Mouse (Mus musculus): ENCODE data around the gene Rhbdd1.

Rhbdd1 gene

DNA sequence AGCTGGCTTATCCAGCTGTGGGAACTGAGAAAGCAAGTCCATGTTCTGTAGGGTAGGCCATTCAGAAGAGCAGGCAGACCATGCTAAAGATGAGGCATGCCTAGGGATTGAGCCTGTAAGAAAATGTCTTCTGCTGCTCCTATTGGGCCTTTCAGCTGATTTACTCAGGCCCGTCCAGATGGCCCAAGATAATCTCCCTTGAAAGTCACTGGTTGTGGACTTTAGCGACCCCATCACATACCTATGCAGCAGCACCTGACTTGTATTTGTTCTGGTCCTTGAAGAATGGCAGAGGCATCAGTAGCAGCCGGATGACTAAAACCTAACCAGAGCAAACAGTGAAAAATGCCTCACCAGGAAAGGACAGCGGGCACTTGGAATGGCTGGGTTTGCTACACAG is 99.4 kb downstream of the Rhbdd1 start:
- DNase-seq (ENCODE audit: inconsistent age in 2 of 2, low spot score in 1 of 2): no peak

DNA sequence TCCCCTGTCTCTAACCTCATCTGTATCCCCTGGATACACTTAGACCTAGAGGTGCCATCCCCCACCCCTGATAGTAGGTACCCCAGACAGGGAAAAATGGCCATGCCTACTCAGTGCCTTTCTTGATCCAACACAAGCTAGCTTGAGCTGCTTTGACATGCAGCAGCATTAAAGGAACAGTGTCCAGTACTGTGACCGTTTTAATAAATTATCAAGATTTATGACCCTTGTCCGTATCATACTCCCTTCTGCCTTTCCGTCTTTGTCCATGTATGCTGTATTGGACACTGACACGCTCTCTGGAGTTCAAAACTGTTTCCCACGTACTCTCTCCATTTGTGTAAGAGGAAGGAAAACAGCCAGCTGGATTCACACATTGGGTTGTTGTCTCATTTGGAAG is 111.5 kb downstream of the Rhbdd1 start:
- no peak for DNase-seq (ENCODE audit: inconsistent age in 2 of 2, low spot score in 1 of 2)

DNA sequence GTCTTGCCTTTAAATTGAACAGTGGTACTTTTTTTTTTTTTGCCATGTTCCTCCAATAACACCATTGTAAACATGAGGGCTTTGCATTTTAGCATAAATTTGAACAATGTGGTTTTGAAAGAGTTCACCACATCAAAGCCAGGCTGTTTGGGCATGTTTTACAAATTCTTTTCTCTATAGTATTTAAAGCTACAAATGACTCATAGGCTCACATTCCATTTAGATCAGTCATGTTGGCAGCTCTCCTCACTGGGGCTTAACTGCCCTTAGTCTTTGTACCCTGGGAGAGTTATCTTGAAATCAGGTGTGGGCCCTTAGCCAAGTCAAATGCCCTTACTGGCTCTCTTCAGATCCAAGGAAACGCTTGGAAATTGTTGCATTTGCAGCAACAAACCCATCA is 112.8 kb downstream of the Rhbdd1 start:
- peak; percentile 73 to 92 for DNase-seq (ENCODE audit: inconsistent age in 2 of 2, low spot score in 1 of 2)

- DNase-seq (ENCODE audit: inconsistent age in 2 of 2, low spot score in 1 of 2): peak; percentile 58 to 86
Observed at GRCm38 (mm10) chr1:82432919-82433648, 116.8 kb downstream of the Rhbdd1 start.

DNA sequence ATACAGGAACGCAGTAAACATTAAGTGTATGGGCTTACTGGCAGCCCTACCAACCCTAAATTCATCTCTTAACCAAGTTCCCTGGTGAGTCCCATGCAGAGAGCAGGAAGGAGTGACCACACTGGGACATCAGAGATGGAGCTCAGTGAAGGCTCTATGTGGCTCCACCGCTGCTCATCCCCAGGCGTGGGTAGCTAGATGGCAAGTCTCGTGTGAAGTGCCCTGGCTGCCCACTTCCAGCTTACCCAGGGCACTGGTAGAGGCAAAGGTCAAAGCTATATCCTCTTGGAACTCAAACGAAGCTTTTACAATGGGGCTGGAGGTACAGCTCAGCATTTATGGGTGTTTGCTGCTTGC is 117.4 kb downstream of the Rhbdd1 start:
- no peak for DNase-seq (ENCODE audit: inconsistent age in 2 of 2, low spot score in 1 of 2)

DNA sequence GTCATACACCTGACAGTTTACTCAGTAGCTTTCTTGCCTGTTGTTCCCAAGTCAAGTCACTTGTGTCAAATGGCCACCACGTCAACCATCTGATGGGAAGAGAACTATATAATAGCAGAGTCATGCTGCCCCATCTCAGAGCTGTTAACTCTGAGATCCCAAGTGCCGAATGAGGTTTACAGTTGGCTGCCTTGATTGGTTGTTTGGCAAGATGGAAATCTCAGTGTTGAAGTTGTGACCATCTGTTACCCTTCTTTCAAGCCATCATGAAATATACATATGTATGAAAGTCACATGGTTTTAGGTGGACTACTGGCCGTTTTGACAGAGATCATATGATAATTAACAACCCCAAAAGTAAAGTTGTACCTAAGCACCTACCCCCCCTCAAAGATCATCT is 121.0 kb downstream of the Rhbdd1 start:
- no peak for DNase-seq (ENCODE audit: inconsistent age in 2 of 2, low spot score in 1 of 2)

- no peak for DNase-seq (ENCODE audit: inconsistent age in 2 of 2, low spot score in 1 of 2)
Observed at GRCm38 (mm10) chr1:82440123-82440522, 123.9 kb downstream of the Rhbdd1 start.

DNA sequence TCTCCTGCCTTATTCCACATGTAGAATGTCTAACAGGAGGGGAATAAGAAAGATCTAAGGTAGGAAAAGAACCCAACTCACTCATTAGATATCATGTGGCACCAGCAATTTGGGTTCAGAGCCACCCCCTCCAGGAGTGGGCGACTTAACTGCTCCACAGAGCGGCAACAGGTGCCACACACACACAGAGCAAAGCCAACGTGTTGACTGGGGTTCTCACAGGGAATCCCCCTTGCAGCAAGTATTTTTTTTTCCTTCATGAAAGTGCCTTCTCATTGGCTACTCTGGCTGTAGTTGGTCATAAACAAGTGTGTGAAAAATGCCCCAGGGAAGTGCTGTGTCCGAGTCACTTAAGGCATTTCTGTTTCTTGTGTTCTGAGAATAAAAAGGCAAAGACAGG is 127.3 kb downstream of the Rhbdd1 start:
- no peak for DNase-seq (ENCODE audit: inconsistent age in 2 of 2, low spot score in 1 of 2)

DNA sequence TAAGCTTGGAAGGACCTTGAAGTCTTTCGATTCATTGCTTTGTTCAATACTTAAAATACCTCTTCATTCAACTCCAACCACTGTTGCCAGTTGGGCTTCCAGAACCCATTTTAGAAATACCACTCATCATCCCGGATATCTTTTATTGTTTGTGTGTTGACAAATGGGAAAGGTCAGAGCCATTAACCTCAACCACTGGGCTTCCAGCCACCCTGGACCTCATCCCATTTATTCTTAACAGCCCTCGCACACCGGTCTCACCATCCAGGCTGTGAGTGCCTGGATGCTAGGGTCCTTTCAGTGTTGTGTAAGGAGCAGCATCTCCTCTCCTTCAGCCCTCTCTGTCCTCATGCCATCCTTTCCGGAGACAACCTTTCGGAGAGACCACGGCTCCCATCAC is 129.8 kb downstream of the Rhbdd1 start:
- DNase-seq (ENCODE audit: inconsistent age in 2 of 2, low spot score in 1 of 2): peak in 1 of 2 experiments; percentile 55

DNA sequence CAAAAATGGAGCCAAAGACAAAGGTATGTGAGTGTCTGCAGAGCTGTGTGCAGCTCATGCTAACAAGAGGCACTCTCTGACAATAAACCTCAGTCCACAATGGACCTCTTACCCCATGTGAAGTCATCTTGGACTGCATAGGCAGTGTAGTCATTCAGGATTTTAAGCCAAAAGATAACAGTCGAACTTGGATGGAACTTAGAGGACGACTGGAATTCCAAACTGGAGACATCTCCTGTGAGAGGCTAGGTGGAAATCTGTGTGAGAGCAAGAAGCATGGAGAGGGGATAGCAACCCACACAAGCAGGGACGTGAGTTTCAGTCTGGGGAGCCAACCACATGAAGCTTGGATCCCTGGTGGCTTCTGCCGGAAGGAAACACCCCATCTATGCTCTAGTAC is 133.6 kb downstream of the Rhbdd1 start:
- no peak for DNase-seq (ENCODE audit: inconsistent age in 2 of 2, low spot score in 1 of 2)

DNA sequence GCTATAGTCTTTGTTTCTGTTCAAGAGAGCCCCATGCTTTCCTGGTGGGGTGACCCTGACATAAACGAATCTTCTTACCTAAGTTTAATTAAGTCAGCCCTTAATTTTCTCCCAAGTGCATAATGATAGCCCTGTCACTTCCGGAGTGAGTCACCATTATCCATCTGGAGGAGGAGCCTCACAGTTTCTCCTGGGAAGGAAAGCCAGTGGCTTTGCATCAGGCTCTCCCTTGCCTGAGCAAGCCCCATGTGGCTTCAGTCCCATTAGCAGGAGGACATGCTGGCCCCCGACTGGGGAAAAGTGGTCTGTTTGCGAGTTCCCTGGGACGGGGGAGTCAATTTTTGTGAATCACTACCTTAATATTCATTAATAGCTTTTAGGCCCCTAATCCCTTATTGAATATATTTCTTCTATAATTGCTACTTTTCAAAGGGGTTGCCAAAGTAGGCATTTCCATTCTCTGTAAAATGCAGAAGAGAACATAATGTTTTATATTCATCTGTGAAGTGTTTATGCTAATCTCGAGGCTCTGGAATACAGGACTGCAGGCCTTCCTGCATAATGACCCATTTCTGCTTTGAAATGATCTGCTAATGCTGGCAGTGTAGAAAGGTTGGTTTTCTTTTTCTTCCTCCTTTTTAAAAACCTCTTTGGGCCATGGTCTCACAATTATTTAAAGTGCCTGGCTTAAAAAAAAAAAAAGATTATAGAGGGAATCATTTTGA is 135.8 kb downstream of the Rhbdd1 start:
- DNase-seq (ENCODE audit: inconsistent age in 2 of 2, low spot score in 1 of 2): no peak

GRCm38 (mm10) chr1:82454031-82454430 is 137.8 kb downstream of the Rhbdd1 start:
- DNase-seq (ENCODE audit: inconsistent age in 2 of 2, low spot score in 1 of 2): no peak

- no peak for DNase-seq (ENCODE audit: inconsistent age in 2 of 2, low spot score in 1 of 2)
Observed at GRCm38 (mm10) chr1:82459350-82459749, 143.1 kb downstream of the Rhbdd1 start.

DNA sequence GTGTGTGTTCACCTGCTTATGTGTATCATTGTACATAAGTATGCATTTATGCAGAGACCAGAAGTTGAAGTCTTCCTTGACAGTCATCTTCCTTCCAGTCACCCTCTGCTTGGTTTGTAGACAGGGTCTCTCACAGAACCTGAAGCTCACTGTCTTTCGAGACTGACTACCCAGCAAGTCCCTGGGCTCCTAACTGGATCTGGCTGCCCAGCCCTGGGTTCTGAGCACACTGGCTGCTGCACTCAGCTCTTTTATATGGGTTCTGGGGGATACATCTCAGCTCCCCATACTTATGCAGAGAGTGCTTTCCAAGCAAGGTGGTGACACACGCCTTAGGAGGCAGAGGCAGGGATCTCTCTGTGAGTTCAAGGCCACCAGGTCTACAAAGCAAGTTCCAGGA is 143.7 kb downstream of the Rhbdd1 start:
- DNase-seq (ENCODE audit: inconsistent age in 2 of 2, low spot score in 1 of 2): no peak

- no peak for DNase-seq (ENCODE audit: inconsistent age in 2 of 2, low spot score in 1 of 2)
Observed at GRCm38 (mm10) chr1:82461041-82461440, 144.8 kb downstream of the Rhbdd1 start.

GRCm38 (mm10) chr1:82465321-82465853 is 149.1 kb downstream of the Rhbdd1 start:
- DNase-seq (ENCODE audit: inconsistent age in 2 of 2, low spot score in 1 of 2): no peak

DNA sequence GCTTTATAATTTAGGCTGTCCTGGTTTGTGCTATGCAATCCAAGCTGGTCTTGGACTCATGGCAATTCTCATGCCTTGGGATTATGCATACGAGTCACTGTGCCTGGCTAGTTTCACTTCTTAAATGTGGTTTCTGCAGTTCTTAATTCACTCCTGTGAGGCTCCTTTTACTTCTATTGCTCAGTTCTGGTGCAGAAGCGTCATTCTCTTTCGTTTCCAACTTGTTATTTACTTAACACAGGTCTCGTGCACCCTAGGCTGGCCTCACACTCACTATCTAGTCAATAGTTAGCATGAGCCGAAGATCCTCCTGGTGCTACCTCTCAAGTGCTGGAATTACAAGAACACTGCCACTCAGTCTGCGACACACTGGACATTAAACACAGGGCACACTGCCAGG is 152.6 kb downstream of the Rhbdd1 start:
- DNase-seq (ENCODE audit: inconsistent age in 2 of 2, low spot score in 1 of 2): no peak

DNA sequence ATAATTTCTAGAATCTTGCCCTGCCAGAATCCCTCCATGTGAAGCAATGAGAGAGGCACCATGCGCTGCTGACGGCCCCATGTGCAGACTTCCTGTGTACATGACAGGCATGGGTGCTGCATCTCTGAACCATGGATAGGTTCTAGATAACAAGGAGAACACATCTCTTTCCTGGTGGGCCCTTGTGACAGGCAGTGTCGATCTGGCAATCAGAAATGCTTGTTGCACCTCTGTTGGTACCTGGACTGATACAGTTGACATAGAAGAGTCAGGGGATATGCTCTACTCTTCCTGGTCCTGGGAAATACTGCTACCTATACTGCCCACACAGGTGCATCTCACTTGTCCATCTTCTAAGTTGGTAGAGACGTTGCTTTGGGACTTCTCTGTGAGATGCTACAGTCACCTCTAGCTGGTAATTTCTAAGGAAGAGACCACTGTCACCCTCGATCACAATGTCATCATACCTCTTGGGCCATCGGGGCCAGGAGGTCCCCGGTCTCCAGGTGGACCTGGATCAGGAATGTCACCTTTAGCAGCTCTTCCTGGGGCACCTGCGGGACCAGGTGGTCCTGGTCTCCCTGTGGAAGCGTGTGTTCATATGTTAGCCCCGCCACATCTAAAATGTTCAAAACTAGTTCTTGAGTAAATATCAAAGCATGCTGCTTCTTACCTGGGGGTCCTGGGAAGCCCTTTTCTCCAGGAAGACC is 154.4 kb downstream of the Rhbdd1 start:
- DNase-seq (ENCODE audit: inconsistent age in 2 of 2, low spot score in 1 of 2): no peak

DNA sequence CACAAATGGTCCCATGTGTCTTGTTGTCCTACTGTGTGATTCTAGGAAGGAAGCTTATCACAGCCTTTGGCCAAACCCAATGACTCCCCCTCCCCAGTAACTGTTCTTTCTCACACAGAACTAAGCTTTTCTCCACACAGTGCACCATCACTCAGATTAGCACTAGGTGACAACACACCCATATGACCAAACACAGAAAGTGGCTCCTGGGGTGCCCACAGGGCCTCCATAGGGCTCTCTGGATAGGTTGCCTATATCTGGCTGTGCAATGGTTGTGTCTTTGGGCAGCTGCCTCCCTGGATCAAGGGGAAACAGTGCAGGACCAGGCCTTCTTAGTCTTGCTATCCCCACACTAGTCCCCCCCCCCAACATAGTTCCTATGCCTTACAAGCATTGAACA is 157.2 kb downstream of the Rhbdd1 start:
- no peak for DNase-seq (ENCODE audit: inconsistent age in 2 of 2, low spot score in 1 of 2)

DNA sequence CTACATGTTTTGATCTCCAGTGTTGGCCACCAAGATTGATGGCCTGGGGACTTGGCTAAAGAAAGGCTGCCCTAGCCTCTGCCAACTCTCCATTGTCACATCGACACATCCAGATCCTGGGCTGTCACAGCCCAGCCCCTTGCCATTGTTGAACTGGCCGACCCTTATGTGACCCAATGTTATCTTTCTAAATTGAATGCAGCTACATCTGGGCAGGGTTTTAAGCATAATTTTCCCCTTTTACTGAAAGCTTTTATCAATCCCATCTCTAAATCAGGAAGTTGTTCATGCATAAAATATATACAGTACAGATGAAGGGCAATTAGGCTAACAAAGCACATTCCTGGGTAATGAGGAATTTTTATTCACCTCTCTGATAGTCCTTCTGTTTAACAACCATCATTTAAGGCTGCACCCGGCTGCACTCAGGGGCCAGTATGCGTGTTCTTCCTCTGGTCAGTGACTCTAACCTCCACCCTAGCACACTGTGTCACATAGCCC is 158.3 kb downstream of the Rhbdd1 start:
- peak; percentile 13 to 63 for DNase-seq (ENCODE audit: inconsistent age in 2 of 2, low spot score in 1 of 2)

DNA sequence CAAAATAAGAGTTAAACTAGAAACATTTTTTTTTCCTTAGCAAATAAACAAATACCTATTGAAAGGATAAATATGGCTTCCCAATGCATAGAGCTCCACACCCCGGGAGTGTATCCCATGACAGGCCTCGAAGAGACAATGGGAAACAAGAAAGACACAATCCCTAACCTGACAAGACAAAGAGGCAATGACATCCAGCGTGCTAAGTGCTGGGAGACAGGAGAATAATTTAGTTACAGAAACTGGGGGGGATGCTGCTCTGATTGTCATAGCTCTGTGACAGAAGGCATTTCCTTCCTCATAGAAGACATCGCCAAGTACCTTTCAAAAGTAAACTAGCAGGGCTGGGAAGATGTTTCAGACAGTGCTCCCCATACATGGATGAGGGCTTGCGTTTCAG is 159.0 kb downstream of the Rhbdd1 start:
- DNase-seq (ENCODE audit: inconsistent age in 2 of 2, low spot score in 1 of 2): no peak

DNA sequence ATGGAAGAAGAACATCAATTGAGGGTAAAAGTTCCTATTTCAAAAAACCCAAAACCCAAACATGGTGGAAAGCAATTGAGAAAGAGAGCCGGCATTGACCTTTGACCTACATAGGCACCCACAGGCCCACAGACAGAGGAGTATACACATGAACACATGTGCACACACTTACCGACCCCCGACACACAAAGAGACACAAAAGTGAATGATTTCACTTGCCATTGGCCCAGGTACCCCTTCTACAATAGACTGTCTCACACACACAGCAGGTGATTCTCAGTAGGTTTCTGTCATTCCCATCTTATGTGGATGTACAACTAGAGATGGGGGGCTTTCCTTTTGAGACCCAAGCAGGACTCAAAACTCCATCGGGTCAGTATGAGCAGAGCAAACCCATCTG is 159.6 kb downstream of the Rhbdd1 start:
- no peak for DNase-seq (ENCODE audit: inconsistent age in 2 of 2, low spot score in 1 of 2)
